Mouse (Mus musculus): ENCODE data around the gene Syt13. TPM values are rescaled to one million over a fixed set of nuclear protein-coding genes. Genes with fewer than 3 reads are reported as not detected.

Syt13 gene
- total RNA-seq, 2 experiments from 2014 or later, result 0.18 to 0.27 TPM

GRCm38 (mm10) chr2:92953450-92953849, 38.6 kb downstream of the Syt13 start:
- intact Hi-C loops (cut with DNase I; ENCODE audit: low total_unique reads), result loop anchor here (5.0 kb wide), 1 partner anchor 41 kb away; no protein-coding TSS in a partner anchor
- peak; percentile 42 for DNase-seq

DNA sequence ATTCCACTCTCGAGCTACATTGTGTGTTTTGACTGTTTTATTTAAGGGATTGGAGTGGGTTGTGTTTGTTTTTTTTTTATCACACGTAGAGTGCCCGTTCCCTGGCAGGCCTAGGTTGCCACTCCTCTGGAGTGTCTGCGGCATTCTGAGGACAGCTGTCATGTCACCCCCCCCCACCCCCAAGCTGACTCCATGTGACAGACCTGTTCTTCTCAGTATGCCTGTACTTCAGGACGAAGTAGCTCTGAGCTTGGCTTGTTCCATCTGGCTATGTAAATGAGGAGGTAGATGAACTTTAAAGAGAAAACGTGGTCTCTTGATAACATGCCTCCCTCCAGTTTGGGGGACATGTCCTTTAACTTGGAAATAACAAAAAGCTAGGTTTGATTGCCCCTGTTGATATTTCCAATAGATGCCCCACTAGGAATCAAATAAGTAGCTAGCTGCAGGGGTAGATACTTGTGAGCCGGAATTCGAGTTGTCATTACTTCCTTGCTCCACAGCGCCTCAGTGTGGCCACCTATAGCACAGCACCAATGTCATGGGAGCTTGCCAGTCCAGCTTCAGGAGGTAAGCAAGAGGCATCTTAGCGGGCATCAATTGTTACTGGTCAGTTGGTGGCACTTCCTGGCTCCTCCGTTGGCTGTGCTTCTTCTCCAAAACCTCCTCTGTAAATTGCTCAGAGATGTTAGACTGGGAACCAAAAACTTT, 39.7 kb downstream of the Syt13 start:
- DNase-seq, result peak; percentile 62

GRCm38 (mm10) chr2:92956943-92957342, 42.0 kb downstream of the Syt13 start:
- intact Hi-C loops (cut with DNase I; ENCODE audit: low total_unique reads), result no loop called here
- no peak for DNase-seq

More for the DNA sequence above, 39.7 kb downstream of the Syt13 start:
- intact Hi-C loops (cut with DNase I; ENCODE audit: low total_unique reads), result loop anchor here (5.0 kb wide), 1 partner anchor 42 kb away; no protein-coding TSS in a partner anchor

DNA sequence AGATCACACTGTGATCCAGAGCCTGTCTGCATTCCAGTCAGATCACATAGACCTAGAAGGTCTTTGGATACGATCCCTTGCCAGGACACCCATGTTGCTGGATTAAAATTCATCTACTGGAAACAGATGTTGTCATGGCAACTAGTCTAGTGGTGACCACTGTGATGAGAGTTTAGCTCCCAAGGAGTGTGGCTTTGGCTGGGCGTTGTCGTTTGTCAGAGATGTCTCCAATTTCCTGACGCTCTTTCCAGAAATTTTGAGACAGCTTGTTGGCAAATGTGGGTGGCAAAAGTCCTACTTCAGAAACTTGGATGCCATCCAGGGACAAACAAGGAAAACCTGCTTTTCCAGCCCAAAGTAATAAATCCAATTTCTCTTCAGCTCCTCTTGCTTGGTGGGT, 43.7 kb downstream of the Syt13 start:
- intact Hi-C loops (cut with DNase I; ENCODE audit: low total_unique reads), result no loop called here
- DNase-seq, result no peak

DNA sequence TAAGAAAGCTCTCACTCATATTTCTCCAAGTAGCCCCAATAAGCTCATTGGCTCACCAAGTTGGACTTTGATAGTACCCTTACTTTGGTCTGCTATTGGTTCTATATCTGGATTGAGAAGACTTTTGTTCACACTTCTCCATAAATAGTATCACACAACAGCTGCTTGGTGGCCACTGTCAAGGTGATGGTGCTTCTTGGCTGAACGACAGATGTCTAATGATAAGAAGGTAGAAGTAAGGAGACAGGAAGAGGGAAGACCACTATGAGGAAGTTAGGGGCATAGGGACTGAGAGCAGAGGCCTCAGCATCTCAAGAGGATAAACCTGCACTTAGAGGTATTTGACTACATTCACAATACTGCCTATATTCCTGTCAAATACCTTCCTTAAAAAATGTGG, 49.4 kb downstream of the Syt13 start:
- intact Hi-C loops (cut with DNase I; ENCODE audit: low total_unique reads), result loop anchor here (5.0 kb wide), 1 partner anchor 88 kb away; no protein-coding TSS in a partner anchor
- no peak for DNase-seq

GRCm38 (mm10) chr2:92966257-92966656, 51.4 kb downstream of the Syt13 start:
- intact Hi-C loops (cut with DNase I; ENCODE audit: low total_unique reads), result no loop called here
- DNase-seq, result peak; percentile 6

DNA sequence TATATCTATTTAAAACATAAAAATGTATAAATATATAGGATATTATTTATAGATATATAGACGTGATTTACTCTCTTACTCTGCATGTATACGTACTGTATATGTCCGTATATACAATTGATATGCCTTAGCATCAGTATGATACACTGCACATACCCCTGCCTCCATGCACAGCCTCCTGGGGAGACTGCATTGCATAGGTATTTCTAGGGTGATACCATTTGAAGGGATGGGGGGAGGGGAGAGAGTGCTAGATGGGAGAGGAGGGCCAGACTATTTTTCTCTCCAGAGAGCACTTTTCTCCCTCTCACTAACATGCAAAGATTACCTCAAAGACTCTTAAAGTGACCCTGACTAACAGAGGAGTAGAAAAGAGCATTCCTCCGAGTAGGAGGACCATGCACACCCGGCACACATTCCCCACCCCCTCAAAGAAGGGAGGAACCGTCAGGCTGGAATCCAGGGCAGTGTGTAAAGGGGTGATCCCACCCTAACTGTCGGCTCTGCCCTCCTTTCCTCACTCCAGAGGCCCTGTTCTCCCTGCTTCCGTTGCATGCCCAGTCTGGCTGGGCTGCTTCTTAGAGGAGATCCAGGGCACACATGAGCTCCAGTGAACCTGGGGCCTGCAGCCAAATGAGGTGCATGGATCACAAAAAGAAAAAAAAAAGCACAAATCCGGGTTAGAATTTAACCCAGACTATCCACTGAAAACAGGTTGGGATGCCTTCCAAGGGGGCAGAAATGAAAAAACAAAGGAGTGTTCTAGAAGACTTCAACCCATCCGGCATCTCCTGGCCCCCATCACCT, 52.3 kb downstream of the Syt13 start:
- intact Hi-C loops (cut with DNase I; ENCODE audit: low total_unique reads), result no loop called here
- DNase-seq, result peak; percentile 3

DNA sequence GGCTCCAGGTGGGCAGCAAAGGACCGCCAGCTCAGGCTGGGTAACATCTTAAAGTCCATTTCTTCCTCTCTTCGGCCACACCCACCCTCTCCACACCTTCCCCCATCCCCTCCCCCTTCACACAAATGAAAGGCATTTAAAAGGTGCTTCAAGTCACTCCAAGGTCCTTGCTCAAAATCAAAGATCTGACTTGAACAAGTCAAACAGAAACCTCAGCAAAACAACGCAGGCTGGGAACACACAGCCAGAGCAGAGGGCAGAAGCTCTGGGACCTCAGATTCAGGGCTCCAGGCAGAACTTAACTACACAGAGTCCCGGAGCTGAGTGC, 52.9 kb downstream of the Syt13 start:
- DNase-seq, result peak; percentile 1
- intact Hi-C loops (cut with DNase I; ENCODE audit: low total_unique reads), result no loop called here

DNA sequence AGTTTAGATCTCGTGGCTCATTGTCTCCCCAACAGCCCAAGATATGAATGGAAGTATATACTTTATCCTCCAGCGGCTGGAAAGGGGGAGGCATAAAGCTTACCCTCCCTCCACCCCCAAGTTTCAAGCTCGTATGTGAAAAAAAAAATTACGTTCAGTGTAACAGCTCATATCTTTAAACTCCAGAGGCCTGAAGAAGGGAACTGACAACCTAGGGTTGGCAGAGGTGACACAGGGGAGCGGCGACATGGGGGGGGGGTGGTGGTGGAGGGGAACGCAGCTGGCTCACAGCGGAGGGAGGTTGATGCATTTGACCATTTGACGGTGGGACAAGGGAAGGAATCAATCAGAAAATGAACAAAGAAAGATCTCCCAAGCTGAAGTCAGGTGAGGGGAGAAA, 56.2 kb downstream of the Syt13 start:
- no peak for DNase-seq
- intact Hi-C loops (cut with DNase I; ENCODE audit: low total_unique reads), result no loop called here

DNA sequence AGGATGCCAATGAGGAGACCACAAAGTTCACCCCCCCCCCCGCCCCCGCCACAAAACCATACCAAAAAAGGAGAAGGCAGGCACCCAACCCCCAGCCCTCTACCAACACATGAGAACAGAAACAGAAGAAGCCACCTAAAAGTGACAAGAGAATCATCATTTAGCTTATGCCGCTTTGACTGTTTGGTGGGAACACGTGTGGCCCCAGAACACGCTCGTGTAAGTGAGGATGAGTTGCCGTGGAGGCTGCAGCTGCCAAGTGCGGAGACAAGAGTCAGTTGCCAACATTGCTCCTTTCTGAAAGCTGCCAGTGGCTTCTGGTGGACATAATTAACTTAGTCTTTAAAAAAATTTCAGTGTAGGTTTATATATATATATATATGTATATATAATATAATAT, 56.6 kb downstream of the Syt13 start:
- intact Hi-C loops (cut with DNase I; ENCODE audit: low total_unique reads), result no loop called here

GRCm38 (mm10) chr2:92972071-92972470, 57.2 kb downstream of the Syt13 start:
- intact Hi-C loops (cut with DNase I; ENCODE audit: low total_unique reads), result no loop called here
- DNase-seq, result peak; percentile 5

More for the DNA sequence above, 56.6 kb downstream of the Syt13 start:
- no peak for DNase-seq

- peak; percentile 1 for DNase-seq
- intact Hi-C loops (cut with DNase I; ENCODE audit: low total_unique reads), result no loop called here
These were observed 58.7 kb downstream of the Syt13 start for GRCm38 (mm10) chr2:92973646-92974045.

DNA sequence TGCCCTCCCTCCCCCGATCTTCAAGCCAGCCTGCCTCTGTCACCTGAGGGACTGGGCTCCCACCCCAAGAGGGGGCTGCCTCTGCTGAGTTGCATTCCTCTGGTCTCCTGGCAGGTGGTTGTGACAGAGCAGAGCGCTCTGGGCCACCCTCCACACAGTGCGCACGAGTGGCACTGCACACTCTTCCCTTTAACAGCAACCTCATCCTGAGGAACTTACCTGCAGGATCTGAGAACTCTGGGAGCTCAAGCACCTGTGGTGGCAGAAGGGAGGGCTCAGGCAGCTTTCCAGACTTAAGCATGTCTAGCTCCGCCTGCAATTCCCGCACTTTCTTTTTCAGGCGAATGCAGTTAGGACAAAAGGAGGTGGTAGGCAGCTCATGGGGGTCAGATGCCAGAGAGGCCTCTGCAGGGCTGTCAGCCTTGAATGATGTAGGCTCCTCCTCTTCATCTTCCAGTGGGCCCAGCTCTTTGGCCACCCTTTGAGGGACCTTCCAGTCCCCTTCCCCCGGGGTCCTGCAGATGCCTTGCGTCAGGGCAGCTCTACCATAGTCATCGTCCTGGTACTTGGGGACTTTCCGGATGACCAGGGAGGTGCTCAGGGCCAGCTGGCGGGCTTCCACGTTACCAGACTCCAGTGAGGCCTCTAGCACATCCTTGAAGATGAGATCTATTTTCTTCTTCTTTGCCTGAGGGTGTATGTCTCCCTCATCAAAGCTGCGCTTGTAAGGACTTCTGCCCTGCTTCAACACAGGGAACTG, 60.3 kb downstream of the Syt13 start:
- intact Hi-C loops (cut with DNase I; ENCODE audit: low total_unique reads), result no loop called here

DNA sequence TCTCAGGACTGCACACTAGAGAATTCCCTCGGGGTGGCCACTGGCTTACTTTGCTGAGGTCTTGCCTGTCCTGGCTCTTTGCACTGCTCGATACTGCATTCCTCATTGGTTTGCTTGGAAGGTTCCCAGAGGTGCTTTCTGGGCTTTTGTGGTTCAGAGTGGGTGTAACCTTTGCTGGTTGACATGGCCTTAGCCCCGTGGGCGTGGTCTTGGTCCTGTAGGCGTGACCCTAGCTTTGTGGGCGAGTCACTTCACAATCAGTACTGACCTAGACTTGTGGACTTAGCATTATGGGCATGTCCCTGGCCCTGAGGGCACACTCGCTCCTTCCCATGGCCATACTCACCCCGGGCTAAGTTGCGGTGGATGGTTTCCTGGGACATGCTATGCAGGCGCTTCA, 65.3 kb downstream of the Syt13 start:
- no peak for DNase-seq
- intact Hi-C loops (cut with DNase I; ENCODE audit: low total_unique reads), result no loop called here

More for the DNA sequence above, 60.3 kb downstream of the Syt13 start:
- no peak for DNase-seq

DNA sequence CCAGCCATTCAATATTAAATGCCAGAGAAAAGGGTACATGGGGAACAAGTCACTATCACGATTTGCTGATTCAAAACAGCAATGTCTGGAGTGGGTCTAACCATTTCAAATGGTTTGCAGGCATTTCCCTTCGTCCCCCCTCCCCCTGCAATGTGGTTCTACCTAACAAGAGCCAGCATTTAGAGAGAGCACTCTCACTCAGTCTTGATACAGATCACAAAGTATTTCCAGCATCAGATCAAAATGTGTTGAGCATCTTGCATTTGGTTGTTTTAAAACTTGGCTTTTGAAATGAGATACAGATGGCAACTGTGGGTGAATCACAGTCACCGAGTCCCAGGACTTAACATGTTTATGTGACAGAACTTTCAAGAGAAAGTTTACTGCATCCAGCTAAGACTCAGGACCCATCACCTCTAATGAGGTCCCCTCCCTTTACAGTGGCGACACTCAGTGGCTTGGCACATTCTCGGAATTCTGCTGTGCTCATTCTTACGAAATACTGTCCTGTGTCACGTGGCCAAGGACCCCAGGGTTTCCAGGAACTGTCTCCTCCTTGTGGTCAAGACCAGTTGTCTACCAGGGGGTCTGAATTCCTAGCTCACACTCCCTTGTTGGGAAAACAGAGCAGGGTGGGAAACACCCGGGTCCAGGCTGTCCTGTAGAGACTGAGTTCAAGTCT, 67.8 kb downstream of the Syt13 start:
- DNase-seq, result no peak
- intact Hi-C loops (cut with DNase I; ENCODE audit: low total_unique reads), result no loop called here

DNA sequence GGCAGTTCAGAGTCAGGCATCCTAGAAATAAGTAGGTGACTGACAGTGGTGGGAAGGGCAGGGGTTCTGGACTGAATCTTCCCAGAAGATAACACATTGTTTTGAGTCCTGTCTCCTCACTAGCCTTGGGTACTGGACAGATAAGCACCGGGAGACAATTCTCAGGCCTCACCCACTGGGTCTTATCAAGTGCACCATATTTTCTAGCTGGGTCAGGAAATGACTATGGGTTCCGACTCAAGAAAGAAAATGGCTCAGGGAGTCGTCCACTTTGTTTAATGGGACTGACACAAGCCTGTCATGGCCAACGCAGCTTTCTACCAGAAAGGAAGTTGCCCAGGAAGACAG, 68.3 kb downstream of the Syt13 start:
- intact Hi-C loops (cut with DNase I; ENCODE audit: low total_unique reads), result no loop called here
- DNase-seq, result no peak

GRCm38 (mm10) chr2:92984321-92985108, 69.6 kb downstream of the Syt13 start:
- DNase-seq, result no peak
- intact Hi-C loops (cut with DNase I; ENCODE audit: low total_unique reads), result no loop called here

DNA sequence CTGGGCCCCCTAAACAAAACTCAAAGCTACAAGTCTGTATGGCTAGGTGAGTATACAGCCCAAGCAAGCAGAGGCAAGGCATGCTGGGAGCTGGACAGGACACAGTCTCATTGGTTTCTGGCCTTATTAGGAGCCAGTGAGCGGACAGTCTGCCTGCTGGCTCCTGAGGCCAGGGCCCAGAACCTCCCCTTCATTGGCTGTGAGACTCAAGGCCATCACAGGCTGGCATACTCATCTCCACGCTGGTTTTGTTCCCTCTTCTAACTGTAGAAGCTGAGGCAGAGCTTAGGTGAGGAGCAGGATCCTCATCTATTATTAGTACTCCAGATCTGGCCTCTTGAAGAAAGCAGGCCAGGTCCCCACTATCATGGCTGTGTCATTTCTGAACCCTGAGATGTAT, 70.3 kb downstream of the Syt13 start:
- no peak for DNase-seq
- intact Hi-C loops (cut with DNase I; ENCODE audit: low total_unique reads), result no loop called here

DNA sequence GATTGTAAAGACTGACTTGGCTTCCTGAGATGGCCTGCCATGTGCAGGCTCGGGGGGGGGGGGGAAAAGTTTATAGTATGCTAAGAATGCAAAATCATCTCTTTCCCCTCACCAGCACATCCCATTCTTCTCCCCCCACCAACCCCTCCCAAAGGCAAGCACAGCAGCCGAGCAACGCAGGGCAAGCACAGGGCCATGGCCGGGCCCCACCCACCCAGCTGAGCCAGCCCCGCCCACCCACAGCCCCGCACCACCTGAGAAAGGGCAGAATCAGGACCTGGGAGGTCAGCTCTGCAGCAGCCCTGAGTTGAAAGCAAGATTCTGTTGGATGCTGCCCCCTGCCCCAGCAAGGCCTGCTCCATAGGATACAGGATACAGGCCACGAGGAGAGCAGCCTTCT, 70.7 kb downstream of the Syt13 start:
- intact Hi-C loops (cut with DNase I; ENCODE audit: low total_unique reads), result no loop called here
- no peak for DNase-seq

Data from gastrocnemius, postnatal 14 days (tissue).